Mouse (Mus musculus) mouse embryonic stem cell (cell line): ENCODE results near the gene B3glct.

Experiments
- in situ Hi-C, 2 experiments: fragments of 300-500 bp; cut with MboI; formaldehyde crosslinking; loops; 1 replicate in 1 of 2; 3 replicates in 1 of 2; pipeline ENCODE4 v1.14.3; 2019 to 2020; ENCODE audit warnings: low sequenced_read_pairs in 2 of 2, low pct_unique_long_range_greater_than_20kb in 1 of 2, mixed read lengths in 1 of 2; ENCODE audit not compliant: unreplicated experiment in 1 of 2

Gene B3glct

DNA sequence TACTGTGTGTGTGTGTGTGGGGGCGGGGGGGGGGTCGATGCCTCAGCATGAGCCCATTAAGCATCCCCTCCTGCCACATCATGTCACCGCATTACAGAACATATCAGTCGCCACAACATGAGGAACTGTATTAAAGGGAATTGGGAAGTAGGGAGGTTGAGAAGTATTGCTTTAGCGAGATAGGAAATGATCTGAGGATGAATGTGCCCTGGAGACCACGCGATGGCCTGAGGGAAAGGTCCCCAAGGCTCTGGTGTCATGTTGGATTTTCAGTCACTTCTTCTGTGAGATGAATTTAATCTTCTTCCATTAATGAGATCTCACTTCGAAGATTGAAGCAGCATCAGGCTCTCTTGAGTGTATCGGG is 18.6 kb upstream of the B3glct start:
- in situ Hi-C loops: no loop called here

DNA sequence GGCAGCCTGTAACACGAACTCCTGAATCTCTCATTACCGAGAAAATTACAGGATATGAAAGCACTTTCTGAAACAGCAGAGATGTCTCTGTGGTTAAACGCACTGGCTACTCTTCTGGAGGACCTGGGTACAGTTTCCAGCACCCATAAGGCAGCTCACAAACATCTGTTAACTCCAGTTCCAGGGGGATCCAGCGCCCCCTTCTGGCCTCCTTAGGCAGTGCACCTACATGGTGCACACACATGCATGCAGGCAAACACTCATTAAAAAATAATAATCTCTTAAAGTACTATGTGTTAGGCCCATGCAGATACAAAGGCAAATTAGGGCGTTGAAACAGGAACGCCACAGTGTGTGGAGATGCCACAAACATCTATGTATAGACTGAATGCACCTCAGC is 16.6 kb upstream of the B3glct start:
- in situ Hi-C loops: no loop called here

DNA sequence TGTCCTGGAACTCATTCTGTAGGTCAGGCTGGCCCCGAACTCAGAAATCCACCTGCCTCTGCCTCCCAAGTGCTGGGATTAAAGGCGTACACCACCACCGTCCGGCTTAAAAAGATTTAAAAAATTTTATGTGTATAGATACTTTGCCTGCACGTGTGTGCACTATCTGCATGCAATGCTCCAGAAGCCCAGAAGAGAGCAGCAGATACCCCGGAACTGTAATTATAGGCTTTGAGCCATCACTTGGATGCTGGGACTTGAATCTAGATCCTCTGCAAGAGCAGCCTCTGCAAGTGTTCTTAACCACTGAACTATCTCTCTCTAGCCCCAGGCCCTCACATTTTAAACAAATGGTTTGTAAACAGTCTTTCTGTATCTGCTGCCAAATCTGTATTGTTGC is 15.1 kb upstream of the B3glct start:
- in situ Hi-C loops: no loop called here

DNA sequence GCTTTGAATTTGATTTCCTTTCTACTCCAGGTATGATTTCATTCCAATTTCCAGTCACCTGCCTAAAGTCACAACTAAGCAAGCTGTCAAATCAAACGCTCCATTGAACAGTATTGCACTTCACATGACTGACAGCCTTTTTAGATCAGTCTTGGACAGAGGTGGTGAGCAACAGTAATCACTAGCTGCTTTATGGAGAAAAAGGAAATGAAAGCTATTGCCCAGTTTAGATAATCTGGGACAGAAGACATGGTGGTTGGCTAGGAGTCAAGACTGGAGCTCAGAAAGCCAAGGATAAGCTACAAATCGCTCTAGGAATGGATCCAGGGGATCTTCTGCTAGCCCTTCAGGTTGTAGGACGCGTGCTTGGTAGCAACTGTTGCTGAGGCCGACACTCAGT is 14.6 kb upstream of the B3glct start:
- in situ Hi-C loops: no loop called here

DNA sequence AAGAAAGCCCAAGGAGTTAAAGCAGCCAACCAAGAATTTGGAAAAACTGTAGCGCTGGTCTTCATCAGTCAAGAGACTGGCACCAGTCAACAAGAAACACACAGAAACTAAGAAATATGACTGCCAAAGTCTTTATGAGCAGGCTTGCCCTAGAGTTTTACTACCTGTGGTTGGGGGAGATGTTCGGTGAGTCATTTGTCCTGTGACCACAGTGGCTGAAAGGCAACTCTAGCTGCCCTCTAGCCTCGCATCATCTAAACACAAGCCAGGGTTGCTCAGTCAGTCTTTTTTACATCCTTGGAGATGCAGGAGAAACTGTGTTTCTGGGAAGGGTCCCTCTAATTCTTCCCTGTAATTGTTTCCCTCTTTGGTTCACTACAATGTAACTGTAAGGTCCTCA is 834 bp upstream of the B3glct start:
- in situ Hi-C loops: no loop called here

DNA sequence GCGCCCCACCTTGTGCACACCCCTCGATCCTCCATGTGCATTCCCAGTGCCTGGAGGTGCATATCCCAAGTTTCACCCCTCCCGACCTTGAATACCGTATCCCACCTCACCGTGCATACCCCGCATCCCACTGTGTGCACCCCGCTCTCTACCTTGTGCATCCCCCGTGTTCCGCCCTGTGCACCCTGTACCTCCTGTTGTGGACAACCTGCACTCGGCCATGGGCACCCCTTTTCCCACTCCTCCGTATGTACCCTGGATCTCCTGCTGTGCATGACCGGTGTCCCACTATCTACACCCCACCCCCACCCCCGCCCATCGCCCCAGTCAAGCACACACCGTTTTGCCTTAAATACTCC is 939 bp downstream of the B3glct start:
- in situ Hi-C loops: no loop called here

DNA sequence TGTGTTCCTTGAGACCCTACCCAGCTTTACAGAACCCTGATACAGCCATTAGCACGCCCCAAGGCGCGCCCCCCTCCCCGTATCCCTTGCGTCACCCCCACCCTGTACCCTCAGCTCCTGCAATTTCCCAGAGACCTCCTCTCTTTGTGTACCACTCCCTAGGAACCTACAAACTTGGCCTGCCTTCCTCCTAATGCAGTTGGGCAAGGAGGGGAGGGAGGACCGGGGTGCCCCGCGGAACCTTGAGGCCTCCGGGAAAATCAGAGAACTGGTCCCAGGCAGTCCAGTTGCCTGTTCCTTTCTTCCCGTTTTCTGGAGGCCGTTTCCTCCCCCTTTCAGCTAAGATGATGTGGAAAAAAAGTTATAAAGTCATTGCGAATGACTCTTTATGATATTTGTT is 1.3 kb downstream of the B3glct start:
- in situ Hi-C loops: no loop called here

DNA sequence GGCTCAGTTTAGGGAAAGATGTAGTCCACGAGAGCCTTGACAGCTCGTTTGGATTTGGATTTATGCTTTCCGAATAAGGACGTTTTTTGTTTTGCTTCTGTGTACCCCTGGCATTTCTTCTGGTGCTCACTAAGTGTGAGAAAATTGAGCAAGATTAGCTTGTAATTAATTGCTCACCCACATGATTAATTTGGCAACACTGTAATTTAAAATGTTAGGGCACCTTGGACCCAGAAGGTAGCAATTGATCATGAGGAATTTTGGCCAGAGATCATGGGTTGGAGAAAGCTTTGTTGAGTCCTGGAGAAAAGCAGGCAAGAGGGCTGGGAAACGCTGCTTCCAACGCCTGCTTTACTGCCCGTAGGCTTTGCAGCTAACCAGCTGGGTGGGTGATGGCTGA is 1.9 kb downstream of the B3glct start:
- in situ Hi-C loops: no loop called here

DNA sequence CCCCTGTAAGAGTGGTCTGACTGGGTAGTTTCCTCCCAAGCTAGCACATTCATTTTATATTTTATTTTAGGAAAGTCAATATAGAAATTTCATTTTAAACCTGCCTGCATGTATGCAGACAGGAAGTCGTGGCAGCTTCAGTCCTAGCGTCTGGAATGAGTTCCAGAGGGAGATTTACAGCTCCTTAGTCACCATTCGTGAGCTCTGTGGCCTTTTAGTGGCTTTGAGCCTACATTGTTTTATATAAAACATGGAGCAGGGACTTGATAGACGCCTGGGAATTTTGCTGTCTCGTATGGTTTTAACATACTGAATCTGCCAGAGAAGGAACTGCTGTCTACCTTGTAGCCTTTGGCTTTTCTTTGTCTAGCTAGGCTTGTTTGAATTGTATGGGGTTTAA is 2.9 kb downstream of the B3glct start:
- in situ Hi-C loops: no loop called here

DNA sequence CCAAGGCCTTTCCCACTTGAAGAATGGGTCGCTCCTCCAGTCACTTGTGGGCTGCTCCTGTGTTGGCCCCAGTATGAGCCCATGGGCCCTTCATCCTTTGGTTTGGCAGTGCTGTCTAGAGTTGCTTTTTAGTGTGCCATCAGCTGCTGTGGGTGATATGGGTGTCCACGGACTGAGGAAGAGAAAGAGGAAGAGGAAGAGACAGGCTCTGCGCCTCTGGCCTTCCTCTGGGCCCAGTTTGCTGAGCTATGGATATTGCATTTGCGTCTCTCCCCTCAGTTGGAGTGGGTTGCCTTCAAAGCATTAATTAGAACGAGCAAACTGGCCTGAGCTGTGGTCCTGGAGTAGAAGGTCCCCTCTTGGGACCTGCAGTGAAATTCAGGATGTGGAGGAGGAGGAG is 11.8 kb downstream of the B3glct start:
- in situ Hi-C loops: no loop called here

DNA sequence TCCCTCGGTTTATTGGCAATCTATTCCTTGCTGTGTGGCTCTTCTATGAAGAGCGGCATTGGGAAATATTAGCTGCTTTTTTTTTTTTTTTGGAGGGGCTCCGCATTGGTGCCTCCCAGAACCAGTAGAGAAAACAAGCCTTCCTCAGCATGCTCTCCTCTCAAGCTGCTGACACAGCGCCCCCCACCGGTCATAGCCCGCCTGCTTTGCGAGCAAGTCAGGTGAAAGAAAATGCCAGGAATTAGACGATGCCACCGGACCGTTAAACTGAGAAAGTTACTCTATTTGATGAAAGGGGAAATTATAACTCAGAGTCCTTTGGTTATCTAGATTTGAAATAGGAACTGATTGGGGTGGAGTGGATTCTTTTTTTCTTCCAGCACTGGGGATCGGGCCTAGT is 14.5 kb downstream of the B3glct start:
- in situ Hi-C loops: no loop called here

DNA sequence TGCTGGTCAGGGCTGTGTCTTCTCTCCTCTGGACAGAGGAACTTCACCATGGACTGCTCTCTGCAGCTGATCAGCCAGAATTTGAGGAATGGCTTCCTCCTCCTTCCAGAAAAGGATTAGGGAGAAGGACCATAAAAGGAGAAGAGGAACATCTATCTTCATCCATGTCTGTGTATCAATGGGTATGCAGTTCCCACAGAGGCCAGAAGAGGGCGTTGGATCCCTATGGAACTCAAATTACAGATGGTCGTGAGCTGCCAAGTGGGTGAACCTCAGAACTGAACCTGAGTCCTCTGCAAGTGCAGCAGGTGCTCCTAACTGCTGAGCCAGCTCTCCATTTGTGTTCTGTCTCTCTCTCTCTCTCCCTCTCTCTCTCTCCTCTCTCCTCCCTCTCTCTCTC is 15.2 kb downstream of the B3glct start:
- in situ Hi-C loops: no loop called here

DNA sequence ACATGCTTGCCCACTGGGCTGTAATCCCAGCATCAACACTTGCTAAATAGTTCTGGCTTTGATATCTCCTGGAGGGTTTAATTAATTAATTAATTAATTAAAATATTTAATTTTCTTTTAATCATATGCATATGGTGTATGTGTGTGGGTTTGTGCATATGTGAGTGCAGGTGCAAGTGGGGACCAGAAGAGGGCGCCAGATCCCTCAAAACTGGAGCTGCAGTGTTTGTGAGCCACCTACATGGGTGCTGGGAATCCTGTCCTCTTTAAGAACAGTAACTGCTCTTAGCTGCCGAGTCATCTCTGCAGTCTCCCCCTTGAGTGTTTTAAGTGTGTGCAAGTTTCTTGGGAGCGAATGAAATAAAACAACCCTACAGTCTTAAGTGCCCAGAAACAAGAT is 15.9 kb downstream of the B3glct start:
- in situ Hi-C loops: no loop called here

DNA sequence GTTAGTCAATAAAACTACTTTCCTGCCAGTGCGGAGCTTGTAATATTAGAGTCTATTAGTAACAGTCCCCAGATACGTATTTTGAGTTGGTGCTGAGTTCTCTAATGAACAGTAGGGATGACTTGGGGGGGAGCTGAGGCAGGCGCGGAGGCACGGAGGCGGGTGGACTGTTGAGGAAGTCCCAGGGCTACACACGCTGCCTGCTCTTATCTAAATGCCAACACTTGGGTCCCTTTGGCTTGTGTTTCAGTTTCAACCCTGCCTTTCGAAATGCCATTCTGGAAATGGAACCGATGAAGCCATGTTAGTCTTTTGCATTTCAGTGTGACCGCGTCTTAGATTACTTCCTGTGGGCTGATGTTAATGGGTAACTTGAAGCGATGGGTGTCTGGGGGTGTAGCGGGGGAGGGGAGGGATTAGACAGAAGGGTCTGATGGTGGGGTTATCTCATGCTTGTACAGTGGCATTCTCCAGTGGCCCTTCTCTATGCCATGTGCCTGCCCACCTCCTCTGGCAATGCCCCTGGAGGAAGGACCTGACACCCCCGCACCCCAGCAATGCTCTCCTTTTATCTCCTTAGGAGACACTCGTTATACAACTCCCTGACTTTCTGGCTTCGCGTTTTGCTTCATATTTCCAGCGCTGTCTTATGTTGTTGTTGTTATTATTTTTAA is 17.2 kb downstream of the B3glct start:
- in situ Hi-C loops: no loop called here

DNA sequence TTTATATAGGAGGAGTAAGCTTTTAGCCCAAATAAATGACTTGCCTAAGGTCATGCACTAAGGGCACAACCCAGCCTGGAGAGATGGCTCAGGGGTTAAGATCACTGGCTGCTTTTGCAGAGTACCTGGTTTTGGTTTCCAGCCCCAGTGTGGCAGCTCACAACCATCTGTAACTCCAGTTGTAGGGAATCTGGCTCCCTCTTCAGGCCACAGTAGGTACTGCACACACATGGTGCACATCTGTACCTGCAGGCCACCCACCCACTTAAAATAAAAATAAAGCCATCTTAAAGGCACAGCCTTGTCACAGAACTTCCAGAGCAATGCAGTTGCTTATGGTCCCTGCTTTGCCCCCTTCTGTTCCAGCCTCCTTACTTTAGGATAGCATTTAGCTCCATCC is 24.7 kb downstream of the B3glct start:
- in situ Hi-C loops: no loop called here

DNA sequence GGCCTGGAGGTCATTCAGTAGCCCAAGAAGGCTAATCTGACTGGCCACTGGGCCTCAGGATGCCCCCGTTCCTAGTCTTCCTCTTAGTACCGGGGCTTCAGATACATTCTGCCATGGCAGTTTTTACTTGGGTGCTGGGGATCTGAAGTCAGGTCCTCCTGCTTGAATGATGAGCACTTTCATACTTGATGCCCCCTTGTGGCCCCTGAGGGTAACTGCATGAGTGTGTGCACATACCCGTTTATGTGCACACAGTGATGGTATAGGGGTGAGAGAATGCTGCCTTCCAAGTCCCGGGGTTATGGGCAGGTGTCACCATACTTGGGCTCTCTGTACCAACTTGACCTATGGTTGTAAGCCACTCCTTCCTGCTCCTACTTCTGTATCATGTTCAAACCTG is 33.5 kb downstream of the B3glct start:
- in situ Hi-C loops: no loop called here

DNA sequence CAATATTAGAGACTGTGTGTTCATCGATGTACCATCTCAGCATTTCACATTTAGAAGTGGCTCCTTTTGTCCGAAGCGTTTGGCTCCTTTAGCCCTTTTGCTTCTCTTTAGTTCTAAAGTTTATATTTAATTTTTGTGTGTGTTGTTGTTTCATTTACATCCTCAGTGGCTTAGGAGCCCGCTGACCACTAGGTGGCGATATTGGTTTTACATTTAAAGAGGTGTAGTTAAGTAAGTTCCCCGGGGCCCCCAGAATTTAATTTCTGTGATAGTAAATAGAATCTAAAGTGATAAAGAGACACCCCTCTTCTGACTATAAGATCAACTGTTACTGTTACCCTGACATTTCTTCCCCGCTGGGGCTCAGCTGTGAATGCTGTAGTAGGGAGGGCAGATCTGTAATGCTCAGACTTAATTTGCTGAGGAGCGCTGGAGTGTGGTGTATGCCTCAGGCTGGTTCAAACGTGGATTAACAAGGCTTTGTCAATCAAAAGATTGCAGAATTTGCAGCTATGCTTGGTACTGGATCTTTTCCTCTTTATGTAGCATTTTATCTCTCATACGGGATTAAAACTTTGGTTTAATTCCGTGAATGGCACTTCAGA is 35.2 kb downstream of the B3glct start:
- in situ Hi-C loops: no loop called here

DNA sequence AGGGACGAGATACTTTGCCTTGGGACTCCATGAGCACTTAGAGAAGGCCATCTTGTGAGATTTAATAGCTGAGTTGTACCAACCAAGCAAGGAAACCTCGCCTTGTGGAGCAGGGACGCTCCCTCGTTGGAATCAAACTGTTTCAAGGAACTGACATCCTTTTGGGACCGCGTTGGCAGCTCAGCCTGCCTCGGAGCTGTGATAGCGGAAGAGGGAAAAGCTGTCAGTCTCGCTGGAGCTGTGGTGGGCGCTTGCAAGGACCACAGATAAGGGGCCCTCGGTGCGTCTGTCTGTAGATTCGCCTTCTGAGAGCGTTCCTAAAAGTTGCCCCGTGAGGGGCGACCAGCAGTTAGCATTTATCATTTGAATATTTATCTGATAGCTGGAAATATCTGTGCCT is 35.8 kb downstream of the B3glct start:
- in situ Hi-C loops: no loop called here

DNA sequence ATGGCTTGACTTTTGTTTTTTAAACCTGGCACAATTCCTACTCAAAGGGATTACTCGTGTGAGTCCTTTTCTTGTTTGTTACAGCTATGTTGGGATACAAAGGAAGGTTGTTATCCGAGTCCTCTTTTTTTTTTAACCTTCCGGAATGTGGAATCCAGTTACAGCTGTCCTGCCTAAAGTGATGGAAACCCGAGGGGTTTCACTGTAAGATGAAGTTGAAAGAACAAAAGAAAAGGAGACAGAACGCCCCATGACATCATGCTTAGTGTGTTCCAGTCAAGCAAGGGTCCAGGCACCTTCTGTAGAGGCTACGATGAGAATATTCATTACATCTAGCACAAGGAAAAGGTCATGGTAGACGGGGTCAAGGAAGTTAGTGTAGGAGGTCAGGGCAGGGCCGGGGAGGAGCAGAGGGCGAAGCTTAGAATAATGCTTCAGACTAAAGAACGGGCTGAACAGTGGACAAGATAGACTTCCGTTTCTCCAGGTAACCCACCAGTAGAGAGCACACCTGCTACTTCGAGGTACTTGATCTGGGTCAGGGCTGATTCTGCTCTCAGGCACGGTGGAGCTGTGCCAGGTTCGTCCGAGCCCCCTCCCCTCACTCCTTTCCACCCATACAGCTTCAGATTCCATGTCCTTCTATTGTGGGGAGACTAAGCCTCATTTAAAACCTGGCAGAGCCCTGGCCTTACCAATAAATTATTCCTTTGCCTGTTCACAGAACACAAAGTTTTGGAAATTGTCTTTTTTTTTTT is 37.7 kb downstream of the B3glct start:
- in situ Hi-C loops: no loop called here

DNA sequence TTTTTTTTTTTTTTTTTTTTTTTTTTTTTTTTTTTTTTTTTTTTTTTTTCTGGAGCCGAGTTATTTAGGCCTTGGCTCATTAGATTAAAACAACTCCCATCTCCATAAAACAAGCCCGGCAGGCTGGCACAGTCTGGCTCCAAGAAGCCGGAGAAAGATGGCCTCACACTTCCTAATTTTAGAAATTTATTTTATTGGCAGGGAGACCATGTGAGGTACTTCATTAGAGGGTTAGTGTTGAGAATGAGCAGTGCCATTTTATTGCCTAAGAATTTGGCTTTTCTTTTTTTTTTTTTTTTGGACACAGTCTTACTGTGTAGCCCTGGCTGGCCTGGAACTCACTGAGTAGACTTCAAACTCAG is 38.3 kb downstream of the B3glct start:
- in situ Hi-C loops: no loop called here
